Mouse (Mus musculus): Measurements from ENCODE around the gene Gja1.

DNA sequence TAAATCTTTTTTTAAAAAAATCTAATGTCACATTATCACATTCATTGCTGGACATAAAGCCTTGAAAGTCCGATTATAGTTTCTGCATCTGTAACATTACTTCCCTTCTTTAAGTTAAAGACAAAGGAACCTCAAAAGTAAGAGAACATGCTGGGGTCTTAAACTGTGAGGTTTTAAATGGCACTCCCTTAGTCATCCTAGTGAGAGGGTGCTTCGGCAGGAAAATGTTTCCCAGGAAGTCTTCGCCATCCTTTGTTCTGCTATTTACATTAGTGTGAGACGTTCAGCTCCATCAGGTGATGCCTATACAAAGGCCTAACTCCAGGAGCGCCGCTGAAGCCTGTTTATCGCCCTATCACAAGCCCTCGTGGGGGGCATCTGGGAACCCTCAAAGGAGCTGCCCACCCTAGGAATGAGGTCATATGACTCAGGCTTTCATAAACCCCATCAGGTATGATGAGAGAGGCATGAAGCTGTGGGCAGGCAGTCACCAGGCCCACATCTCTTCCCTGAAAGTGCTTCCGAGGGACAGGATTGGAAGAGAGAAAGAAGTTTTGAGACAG, 1.1 kb upstream of the Gja1 start:
- TF ChIP-seq CTCF (IDR thresholded peaks at IDR 0.05; ENCODE audit: low read depth) (no peak), EP300 (optimal IDR thresholded peaks at IDR 0.05) (no peak)

All from stomach, postnatal 0 days (tissue).